Comparison of ENCODE assay signal across 13 mouse cellular contexts in the genomic region with DNA sequence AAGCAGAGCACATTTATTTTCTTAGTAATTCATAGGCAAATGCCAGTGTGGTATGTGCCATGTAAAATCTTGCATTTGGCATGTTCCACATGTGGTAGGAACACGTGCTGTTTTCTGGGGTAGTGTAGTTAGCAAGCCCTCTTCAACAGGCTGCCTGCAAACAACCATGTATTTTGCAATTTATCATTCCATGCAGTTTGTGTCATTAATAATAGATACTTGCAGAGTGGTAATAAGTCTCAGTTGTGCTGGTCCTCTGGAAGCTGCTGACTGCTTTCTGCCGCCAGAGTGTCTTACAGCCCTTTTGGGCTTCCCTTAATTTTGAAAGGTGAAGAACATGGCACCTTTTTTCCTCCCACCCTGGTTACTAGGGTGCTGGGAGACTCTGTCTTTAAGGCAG. TPM values are rescaled to one million over a fixed set of nuclear protein-coding genes. Genes with fewer than 3 reads are reported as not detected.
DNase-seq lines count a peak whose midpoint lies in the region; ATAC-seq and TF ChIP-seq lines count a peak whose summit lies in the region.
"Had no signal": no experiment of that assay in that cellular context is flagged by ENCODE, and none has a peak within 500 bp of the region (broad histone marks: within the 10 kb centered on the region; RNA-seq: fewer than 3 reads in every experiment).

No protein-coding gene starts in this region.

- H3K4me2 ChIP-seq in heart, embryonic 15.5 days, result peak overlapping the region; percentile 40
- no peak overlapping the region for H3K4me2 ChIP-seq in midbrain, postnatal 0 days (ENCODE audit: low read depth, low read length, poor library complexity, severe bottlenecking)
- no peak overlapping the region for H3K4me2 ChIP-seq in midbrain, embryonic 15.5 days
- peak overlapping the region; percentile 23; the same call in 1 of the 2 replicates for H3K4me2 ChIP-seq in hindbrain, embryonic 16.5 days (ENCODE audit: low read length)
- peak overlapping the region; percentile 25 for H3K4me2 ChIP-seq in neural tube, embryonic 15.5 days
- H3K4me2 ChIP-seq in intestine, embryonic 16.5 days (ENCODE audit: low read depth, low read length), result no peak overlapping the region
- H3K4me2 ChIP-seq: liver, embryonic 13.5 days had no signal

- intact Hi-C loops in heart, postnatal 36 days (cut with DNase I), result no loop called here

- H3K36me3 ChIP-seq in heart, embryonic 15.5 days, result no peaks in the 10 kb centered on the region
- no peaks in the 10 kb centered on the region for H3K36me3 ChIP-seq in midbrain, postnatal 0 days (ENCODE audit: insufficient read depth, low read length)
- H3K36me3 ChIP-seq in midbrain, embryonic 15.5 days (replicated peaks), result no peaks in the 10 kb centered on the region
- H3K36me3 ChIP-seq in hindbrain, embryonic 16.5 days (ENCODE audit: control insufficient read depth, insufficient read depth, low read length), result no peaks in the 10 kb centered on the region
- no peaks in the 10 kb centered on the region for H3K36me3 ChIP-seq in neural tube, embryonic 15.5 days
- H3K36me3 ChIP-seq in intestine, embryonic 16.5 days (ENCODE audit: control insufficient read depth, insufficient read depth, low read length), result no peaks in the 10 kb centered on the region
- H3K36me3 ChIP-seq: liver, embryonic 13.5 days had no signal

- H3K4me1 ChIP-seq in heart, embryonic 15.5 days (replicated peaks), result peaks cover 19% of the 10 kb centered on the region
- H3K4me1 ChIP-seq in midbrain, postnatal 0 days (ENCODE audit: insufficient read depth, low read length), result 0 out of 2 replicates have a peak, but pooled peaks cover 3% of the 10 kb centered on the region
- peaks cover 17% of the 10 kb centered on the region for H3K4me1 ChIP-seq in midbrain, embryonic 15.5 days
- peaks cover 12% of the 10 kb centered on the region for H3K4me1 ChIP-seq in hindbrain, embryonic 16.5 days (ENCODE audit: control insufficient read depth, insufficient read depth, low read depth, low read length)
- H3K4me1 ChIP-seq in neural tube, embryonic 15.5 days, result peaks cover 21% of the 10 kb centered on the region
- peaks cover 20% of the 10 kb centered on the region for H3K4me1 ChIP-seq in intestine, embryonic 16.5 days (ENCODE audit: control insufficient read depth, insufficient read depth, low read length)

- no peaks in the 10 kb centered on the region for H3K9me3 ChIP-seq in heart, embryonic 15.5 days (replicated peaks)
- H3K9me3 ChIP-seq in midbrain, postnatal 0 days (ENCODE audit: low read length), result no peaks in the 10 kb centered on the region
- no peaks in the 10 kb centered on the region for H3K9me3 ChIP-seq in midbrain, embryonic 15.5 days
- no peaks in the 10 kb centered on the region for H3K9me3 ChIP-seq in hindbrain, embryonic 16.5 days (ENCODE audit: control insufficient read depth, low read length)
- H3K9me3 ChIP-seq in neural tube, embryonic 15.5 days (replicated peaks), result no peaks in the 10 kb centered on the region
- no peaks in the 10 kb centered on the region for H3K9me3 ChIP-seq in intestine, embryonic 16.5 days (ENCODE audit: control insufficient read depth, low read length)
- H3K9me3 ChIP-seq: liver, embryonic 13.5 days had no signal

- no peak for ATAC-seq in heart, embryonic 15.5 days (replicated peaks; ENCODE audit: insufficient number of reproducible peaks, insufficient read depth, low FRiP score, low read depth)
- ATAC-seq in midbrain, postnatal 0 days (ENCODE audit: low FRiP score), result no peak
- ATAC-seq in midbrain, embryonic 15.5 days (replicated peaks), result no peak
- no peak for ATAC-seq in hindbrain, embryonic 16.5 days
- no peak for ATAC-seq in neural tube, embryonic 15.5 days (ENCODE audit: low FRiP score)
- ATAC-seq in intestine, embryonic 16.5 days, result no peak
- ATAC-seq: intestine, postnatal 0 days had no signal

- H3K9ac ChIP-seq in heart, embryonic 15.5 days, result no peak overlapping the region
- H3K9ac ChIP-seq in midbrain, postnatal 0 days (replicated peaks; ENCODE audit: low read length, poor library complexity, severe bottlenecking), result no peak overlapping the region
- H3K9ac ChIP-seq in midbrain, embryonic 15.5 days, result no peak overlapping the region
- H3K9ac ChIP-seq in hindbrain, embryonic 16.5 days (ENCODE audit: low read depth, low read length), result no peak overlapping the region
- H3K9ac ChIP-seq in neural tube, embryonic 15.5 days (replicated peaks), result no peak overlapping the region
- H3K9ac ChIP-seq in intestine, embryonic 16.5 days (ENCODE audit: low read depth, low read length), result no peak overlapping the region
- H3K9ac ChIP-seq: liver, embryonic 13.5 days had no signal

- H3K4me3 ChIP-seq in heart, embryonic 15.5 days, result 0 out of 2 replicates have a peak overlapping the region, but pooled peaks have one; percentile 4
- H3K4me3 ChIP-seq in midbrain, postnatal 0 days (ENCODE audit: low read depth, low read length), result peak overlapping the region; percentile 8; the same call in 1 of the 2 replicates
- H3K4me3 ChIP-seq in midbrain, embryonic 15.5 days, result no peak overlapping the region
- no peak overlapping the region for H3K4me3 ChIP-seq in hindbrain, embryonic 16.5 days (ENCODE audit: low read length)
- H3K4me3 ChIP-seq in neural tube, embryonic 15.5 days (replicated peaks), result no peak overlapping the region
- no peak overlapping the region for H3K4me3 ChIP-seq in intestine, embryonic 16.5 days (ENCODE audit: low read length)
- H3K4me3 ChIP-seq: liver, embryonic 13.5 days had no signal

- peak overlapping the region; percentile 20; the same call in 1 of the 2 replicates for H3K27ac ChIP-seq in heart, embryonic 15.5 days
- no peak overlapping the region for H3K27ac ChIP-seq in midbrain, postnatal 0 days (ENCODE audit: low read depth, low read length)
- H3K27ac ChIP-seq in midbrain, embryonic 15.5 days, result no peak overlapping the region
- H3K27ac ChIP-seq in hindbrain, embryonic 16.5 days (ENCODE audit: low read depth, low read length), result no peak overlapping the region
- H3K27ac ChIP-seq in neural tube, embryonic 15.5 days (replicated peaks), result no peak overlapping the region
- H3K27ac ChIP-seq in intestine, embryonic 16.5 days (ENCODE audit: low read length), result no peak overlapping the region
- H3K27ac ChIP-seq: liver, embryonic 13.5 days had no signal

- TF ChIP-seq CTCF in midbrain, postnatal 0 days (IDR thresholded peaks at IDR 0.05), result no peak

- DNase-seq in heart, postnatal 36 days, result no peak
- no peak for DNase-seq in midbrain, postnatal 0 days (ENCODE audit: low spot score)
- DNase-seq: adrenal gland, postnatal 25 days; gastrocnemius, postnatal 36 days; liver, embryonic 13.5 days; lung, postnatal 4 days; thymus, adult 2 months had no signal

- H3K27me3 ChIP-seq in heart, embryonic 15.5 days, result peaks cover 67% of the 10 kb centered on the region
- peaks cover 59% of the 10 kb centered on the region for H3K27me3 ChIP-seq in midbrain, postnatal 0 days (ENCODE audit: insufficient read depth, low read length)
- peaks cover 80% of the 10 kb centered on the region for H3K27me3 ChIP-seq in midbrain, embryonic 15.5 days (replicated peaks)
- peaks cover 64% of the 10 kb centered on the region for H3K27me3 ChIP-seq in hindbrain, embryonic 16.5 days (replicated peaks; ENCODE audit: control insufficient read depth, insufficient read depth, low read length)
- peaks cover 87% of the 10 kb centered on the region for H3K27me3 ChIP-seq in neural tube, embryonic 15.5 days (replicated peaks)
- H3K27me3 ChIP-seq in intestine, embryonic 16.5 days (replicated peaks; ENCODE audit: control insufficient read depth, insufficient read depth, low read length), result peaks cover 62% of the 10 kb centered on the region

- 68% methylated on average over 2 of the region's 2 CpGs for WGBS in heart, embryonic 15.5 days
- WGBS in midbrain, postnatal 0 days, result 80% methylated on average over 2 of the region's 2 CpGs
- 62% methylated on average over 2 of the region's 2 CpGs for WGBS in midbrain, embryonic 15.5 days
- 44% methylated on average over 2 of the region's 2 CpGs for WGBS in hindbrain, embryonic 16.5 days
- WGBS in neural tube, embryonic 15.5 days, result 58% methylated on average over 2 of the region's 2 CpGs
- WGBS in intestine, embryonic 16.5 days, result 85% methylated on average over 2 of the region's 2 CpGs

RNA-seq across cellular contexts. Expression of gene Foxc1, which starts 6.3 kb away (rescaled TPM):
- 1.9 and 2.2 TPM in 2 replicates for polyA plus RNA-seq in heart, embryonic 15.5 days (2015; fragmentation: Nextera tagmentation; extraction: Ambion mirVana)
- 1 to 10 TPM; 5.0 to 5.1 TPM for total RNA-seq in heart, postnatal 36 days (2021)
- total RNA-seq in midbrain, postnatal 0 days (2014; rRNA removed), result 12.6 and 17.1 TPM in 2 replicates
- 1.8 and 2.2 TPM in 2 replicates for polyA plus RNA-seq in midbrain, postnatal 0 days (2015; fragmentation: Nextera tagmentation; extraction: Ambion mirVana)
- 1.6 and 1.7 TPM in 2 replicates for polyA plus RNA-seq in midbrain, embryonic 15.5 days (2015; fragmentation: Nextera tagmentation; extraction: Ambion mirVana)
- 0.63 and 0.84 TPM in 2 replicates for polyA plus RNA-seq in hindbrain, embryonic 16.5 days (2015; fragmentation: Nextera tagmentation; extraction: Ambion mirVana)
- polyA plus RNA-seq in neural tube, embryonic 15.5 days (2015; fragmentation: Nextera tagmentation; extraction: Ambion mirVana), result 1.00 and 1.1 TPM in 2 replicates
- polyA plus RNA-seq in intestine, embryonic 16.5 days (2015; fragmentation: Nextera tagmentation; extraction: Ambion mirVana), result 0.06 and 0.07 TPM in 2 replicates

Comparison
In these comparisons a context has a peak if more than half of its experiments do, and no peak if none do; other contexts are left out.
1. H3K4me3 ChIP-seq: peak in heart, embryonic 15.5 days (single experiment) and midbrain, postnatal 0 days (single experiment); none in midbrain, embryonic 15.5 days (single experiment), hindbrain, embryonic 16.5 days (single experiment), neural tube, embryonic 15.5 days (single experiment) and intestine, embryonic 16.5 days (single experiment).
2. H3K4me2 ChIP-seq: peak in heart, embryonic 15.5 days (single experiment), hindbrain, embryonic 16.5 days (single experiment) and neural tube, embryonic 15.5 days (single experiment); none in midbrain, postnatal 0 days (single experiment), midbrain, embryonic 15.5 days (single experiment) and intestine, embryonic 16.5 days (single experiment).